Mouse (Mus musculus) naive thymus-derived CD4-positive, alpha-beta T cell, adult 5 months (primary cell): ENCODE measurements around the gene Rnf114. TPM values are rescaled to one million over a fixed set of nuclear protein-coding genes. Genes with fewer than 3 reads are reported as not detected.

Experiments used
- polyA plus RNA-seq: library from polyadenylated mRNA; unstranded; fragments of 100-300 nt; shearing (Covaris generic); gene quantifications from one replicate; pipeline ENCODE4 v1.2.1, GENCODE M21; 2017

The Rnf114 gene
- polyA plus RNA-seq = 246 TPM

GRCm38 (mm10) chr2:167491757-167492708 lies at the start of gene Rnf114:
TSS of gene Rnf114 (plus strand) at chr2:167492645.

GRCm38 (mm10) chr2:167492713-167493636 lies 530 bp downstream of the Rnf114 start, which contains the start of gene Spata2:
TSS of gene Spata2 (minus strand) at chr2:167492887.

GRCm38 (mm10) chr2:167537476-167538297 lies 45.2 kb downstream of the Rnf114 start, which contains the start of gene Snai1:
TSS of gene Snai1 (plus strand) at chr2:167538195.

Other genes starting within 250 kb of the Rnf114 start
- gene B4galt5, start 143.5 kb upstream of the Rnf114 start, polyA plus RNA-seq = 18.9 TPM
- 53.3 TPM for gene Slc9a8, start 70.9 kb upstream of the Rnf114 start, polyA plus RNA-seq
- 54.8 TPM for gene Spata2, start 242 bp downstream of the Rnf114 start, polyA plus RNA-seq
- gene Snai1, start 45.5 kb downstream of the Rnf114 start, polyA plus RNA-seq = not detected
- gene Ube2v1, start 139.4 kb downstream of the Rnf114 start, polyA plus RNA-seq = 194 TPM
- gene Gm20431, start 168.9 kb downstream of the Rnf114 start, polyA plus RNA-seq = 19.2 TPM
- gene Cebpb, start 196.3 kb downstream of the Rnf114 start, polyA plus RNA-seq = 56.4 TPM
- 109 TPM for gene Tmem189, start 197.2 kb downstream of the Rnf114 start, polyA plus RNA-seq